Mouse (Mus musculus) A20 (cell line): ENCODE measurements around the gene Tomm40.

Source experiments
- DNase-seq: peaks from one replicate; pipeline ENCODE4 v3.0.0-alpha.2; 2011; ENCODE audit warnings: low read depth, low spot score

Gene Tomm40

GRCm38 (mm10) chr7:19715239-19716054, at the start of gene Tomm40:
Tomm40 (minus strand) TSS chr7:19715438.
- peak; percentile 100 for DNase-seq

DNA sequence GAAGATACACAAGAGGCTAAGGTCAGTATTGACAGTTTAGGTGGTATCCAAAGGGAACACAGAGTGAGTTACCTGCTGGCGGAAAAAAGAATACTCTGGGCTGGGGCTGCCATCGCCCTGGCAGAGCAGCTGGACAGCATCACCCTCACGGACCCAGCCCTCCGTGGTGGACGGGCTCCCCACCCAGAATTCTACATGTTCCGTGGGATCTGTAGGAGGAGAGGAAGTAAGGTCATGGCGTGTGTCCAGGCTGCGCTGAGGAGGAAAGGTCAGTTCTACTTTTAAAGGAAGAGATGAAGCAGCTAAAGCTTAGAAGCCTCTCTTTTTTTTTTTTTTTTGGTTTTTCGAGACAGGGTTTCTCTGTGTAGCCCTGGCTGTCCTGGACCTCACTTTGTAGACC, 49.3 kb upstream of the Tomm40 start:
- DNase-seq: no peak

DNA sequence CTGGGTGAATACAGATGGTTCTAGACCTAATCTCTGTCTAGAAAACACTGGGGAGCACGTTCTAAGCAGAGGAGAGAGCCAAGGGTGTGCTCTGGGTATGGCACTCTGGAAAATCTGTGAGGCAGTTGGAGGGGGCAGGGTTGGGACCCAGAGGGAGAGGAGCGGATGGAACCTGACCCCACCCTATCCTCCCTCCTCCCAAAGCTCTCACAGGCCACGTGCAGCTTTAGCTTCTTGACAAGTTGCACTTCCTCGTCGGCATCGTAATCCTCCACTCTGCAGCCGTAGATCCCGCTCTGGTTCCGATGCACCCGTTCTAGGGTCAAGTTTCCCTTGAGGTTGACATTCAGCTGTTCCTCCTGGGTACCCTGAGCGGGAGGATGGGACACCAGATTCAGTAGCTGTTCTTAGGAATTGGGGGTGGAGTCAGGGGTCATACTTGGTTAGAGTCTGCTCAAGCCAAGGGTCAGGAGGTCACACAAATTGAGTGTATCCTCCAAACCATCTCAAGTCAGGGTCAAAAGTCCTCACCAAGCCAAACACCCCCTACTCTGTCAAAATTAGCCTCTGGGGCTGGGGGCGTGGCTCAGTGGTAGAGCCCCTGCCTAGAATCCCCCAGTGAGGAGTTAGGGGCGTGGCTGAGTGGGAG, 48.7 kb upstream of the Tomm40 start:
- DNase-seq: peak; percentile 54

DNA sequence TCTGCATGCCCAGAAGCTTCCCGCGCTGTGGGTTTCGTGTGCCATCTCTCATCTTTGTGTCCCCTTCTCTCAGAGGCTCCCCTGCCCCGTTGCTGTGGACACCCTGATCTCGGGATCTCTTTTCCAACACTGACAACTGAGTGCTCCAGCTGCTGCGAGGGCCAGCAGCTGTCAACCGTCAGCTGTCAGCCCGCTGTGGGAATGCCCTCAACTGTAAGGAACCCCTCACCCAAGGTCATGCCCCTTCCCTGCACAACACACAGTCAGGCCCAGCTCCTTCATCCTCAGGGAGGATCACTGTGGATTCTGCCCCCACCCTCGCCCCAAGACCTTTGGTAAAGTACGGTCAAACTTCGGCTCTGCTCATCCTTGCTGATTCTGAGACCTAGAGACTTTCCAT, 47.0 kb upstream of the Tomm40 start:
- DNase-seq: no peak

DNA sequence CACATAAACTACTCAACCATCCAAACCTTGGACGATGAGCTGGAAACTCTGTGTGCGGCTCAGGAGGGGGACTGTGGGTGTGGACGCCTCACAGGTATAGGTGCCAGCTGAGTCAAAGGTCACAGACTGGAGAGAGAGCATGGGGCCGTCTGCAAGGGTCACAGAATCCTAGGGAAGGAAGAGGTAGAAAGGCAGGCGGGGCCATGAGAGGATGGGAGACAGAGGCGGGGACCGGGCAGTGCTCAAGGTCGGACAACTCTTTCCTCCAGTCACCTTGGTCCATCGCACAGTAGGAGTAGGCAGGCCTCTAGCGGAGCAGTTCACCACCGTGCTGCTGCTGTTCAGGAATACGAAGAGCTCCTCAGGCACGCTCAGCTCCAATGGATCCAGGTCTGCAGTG, 44.8 kb upstream of the Tomm40 start:
- no peak for DNase-seq

- DNase-seq: no peak
These were observed 43.4 kb upstream of the Tomm40 start for GRCm38 (mm10) chr7:19758623-19759022.

- DNase-seq: no peak
These were observed 40.9 kb upstream of the Tomm40 start for GRCm38 (mm10) chr7:19755851-19756786.

GRCm38 (mm10) chr7:19755008-19755407, 39.8 kb upstream of the Tomm40 start:
- no peak for DNase-seq

DNA sequence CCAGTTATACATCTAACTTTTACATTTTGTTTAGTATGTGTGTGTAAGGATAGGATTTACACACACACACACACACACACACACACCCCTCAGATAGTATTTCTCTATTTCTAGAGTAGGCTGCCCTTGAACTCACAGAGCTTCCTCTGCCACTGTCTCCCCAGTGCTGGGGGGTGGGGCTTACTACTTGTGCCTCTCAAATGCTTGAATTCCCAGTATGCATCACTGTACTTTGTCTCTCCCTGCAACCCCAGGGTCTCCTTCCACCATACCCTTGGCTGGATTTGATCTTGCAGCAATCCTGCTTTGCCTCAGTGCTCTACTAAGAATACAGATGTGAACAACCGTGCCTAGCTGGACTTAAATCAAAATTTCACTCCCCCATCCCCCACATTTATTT, 38.8 kb upstream of the Tomm40 start:
- DNase-seq: no peak

DNA sequence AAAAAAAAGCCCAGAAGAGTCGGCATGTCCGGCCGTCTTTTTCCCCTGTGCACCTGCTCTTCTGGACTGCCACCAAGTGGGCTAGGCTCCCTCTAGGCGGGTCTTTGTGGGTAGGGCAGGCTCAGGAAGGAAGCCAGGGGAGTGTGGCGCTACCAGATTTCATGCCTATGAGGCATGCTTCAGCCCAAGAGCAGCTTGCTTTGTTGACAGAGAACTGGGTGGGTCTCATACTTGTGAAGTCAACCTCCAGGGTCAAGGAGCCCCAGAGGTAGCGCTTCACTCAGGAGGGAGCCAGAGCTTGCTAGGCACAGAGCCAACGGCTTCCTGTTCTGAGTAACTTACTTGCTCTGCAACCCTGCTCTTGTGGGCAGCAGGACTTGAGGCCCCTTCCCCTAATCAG, 38.3 kb upstream of the Tomm40 start:
- no peak for DNase-seq

- DNase-seq: no peak
These were observed 37.4 kb upstream of the Tomm40 start for GRCm38 (mm10) chr7:19752652-19753051.

- DNase-seq: no peak
These were observed 35.8 kb upstream of the Tomm40 start for GRCm38 (mm10) chr7:19751070-19751383.

DNA sequence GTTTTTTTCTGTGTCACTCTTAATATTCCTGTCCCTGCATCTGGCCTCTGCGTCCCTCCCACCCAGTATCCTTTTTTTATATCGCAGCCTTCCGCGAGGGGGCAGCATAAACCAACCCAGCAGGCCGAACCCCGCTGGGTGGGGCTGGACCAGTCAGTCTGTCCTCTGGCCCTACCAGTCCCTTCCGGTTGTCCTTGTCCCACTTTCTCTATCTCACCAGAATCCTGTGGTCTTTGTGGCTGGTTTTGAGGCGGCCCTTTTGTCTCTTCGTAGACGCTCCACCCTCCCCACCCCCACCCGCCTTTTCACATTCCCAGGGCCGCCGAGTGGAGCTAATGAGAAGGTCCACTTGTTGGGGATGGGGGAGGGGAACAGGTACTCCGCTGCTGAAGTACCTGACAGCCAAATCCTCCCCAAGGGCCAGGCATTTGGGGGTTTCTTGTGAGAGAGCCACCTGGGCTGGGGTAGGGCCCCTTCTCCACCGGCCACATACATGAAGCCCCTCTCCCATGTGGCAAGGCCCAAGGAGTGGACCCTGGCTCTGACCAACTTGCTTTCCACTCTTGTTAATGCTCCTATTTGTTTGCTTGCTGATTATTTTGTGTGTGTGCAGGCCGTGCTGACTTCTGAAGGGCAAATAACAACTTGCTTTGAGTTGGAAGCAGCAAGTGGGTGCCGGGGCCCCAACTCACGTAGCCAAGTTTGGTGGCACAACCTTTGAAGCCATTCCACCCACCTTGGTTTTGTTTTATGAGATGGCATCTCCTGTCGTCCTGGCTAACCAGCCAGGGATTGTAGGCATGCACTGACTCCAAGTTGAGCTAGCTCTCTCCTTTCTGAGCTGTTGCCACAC, 35.2 kb upstream of the Tomm40 start, which contains the start of gene Nectin2:
Gene Nectin2, minus strand, starts transcription at position 267 of the 853 bp plus-strand sequence.
- peak; percentile 91 for DNase-seq

- peak; percentile 99 for DNase-seq
These were observed 34.4 kb upstream of the Tomm40 start for GRCm38 (mm10) chr7:19749389-19750216.

GRCm38 (mm10) chr7:19748219-19749195, 33.3 kb upstream of the Tomm40 start:
- DNase-seq: no peak

DNA sequence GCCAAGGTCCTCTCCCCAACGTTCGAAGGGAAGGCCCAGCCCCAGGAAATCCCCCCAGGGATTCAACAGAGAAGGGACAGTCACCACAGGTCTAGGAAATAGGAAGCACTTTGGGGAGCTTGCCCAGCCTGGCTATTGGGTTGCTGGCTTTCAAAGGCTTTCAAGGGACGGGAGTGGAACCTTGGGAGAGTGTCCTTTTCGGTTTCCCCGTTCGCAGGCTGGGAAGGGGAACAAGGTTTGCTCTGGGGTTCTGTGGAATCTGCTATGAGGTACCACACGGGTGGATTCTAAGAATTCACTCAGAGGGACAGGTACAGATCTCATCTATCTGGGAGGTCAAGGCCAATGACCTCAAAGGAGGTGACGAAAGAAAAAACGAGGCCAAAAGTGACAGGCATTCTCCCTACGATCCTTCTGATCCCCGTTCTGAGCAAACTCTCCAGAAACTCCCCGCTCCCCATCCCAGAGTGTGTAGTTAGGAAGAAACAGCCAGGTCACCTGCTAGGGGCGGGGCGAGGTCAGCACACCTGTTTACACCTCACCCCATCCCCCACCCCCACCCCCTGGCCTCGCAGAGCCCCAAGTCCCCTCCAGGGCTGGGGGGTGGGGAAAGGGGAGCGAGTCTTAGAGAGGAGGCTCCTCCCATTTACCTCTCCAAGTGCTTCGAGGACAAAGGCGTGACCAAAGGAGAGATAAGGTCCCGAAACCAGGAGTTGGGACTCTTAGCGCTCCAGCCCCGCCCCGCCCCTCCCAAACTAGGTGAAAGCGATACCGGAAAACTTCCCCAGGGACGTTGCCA, 32.4 kb upstream of the Tomm40 start:
- no peak for DNase-seq

- DNase-seq: no peak
These were observed 31.4 kb upstream of the Tomm40 start for GRCm38 (mm10) chr7:19746426-19747201.
